Mouse (Mus musculus) CD8-positive naive resting alpha-beta T cell, adult 2 months (primary cell): ENCODE data around the gene Efcab12.

Source experiments
- DNase-seq, 2 experiments: peaks; one replicate each; pipeline ENCODE4 v3.0.0; 2022; ENCODE audit warnings: low read depth in 2 of 2, low spot score in 2 of 2

Gene Efcab12

GRCm38 (mm10) chr6:115846640-115847411 lies 8.6 kb upstream of the Efcab12 start:
- DNase-seq: peak; percentile 51 to 72

- DNase-seq: no peak
These were observed 6.8 kb upstream of the Efcab12 start for GRCm38 (mm10) chr6:115845006-115845405.

- no peak for DNase-seq
These were observed 533 bp upstream of the Efcab12 start for GRCm38 (mm10) chr6:115838745-115839144.

GRCm38 (mm10) chr6:115833861-115834260 lies 4.4 kb downstream of the Efcab12 start:
- no peak for DNase-seq

- DNase-seq: no peak
These were observed 5.9 kb downstream of the Efcab12 start for GRCm38 (mm10) chr6:115832152-115832850.

GRCm38 (mm10) chr6:115830779-115831601 lies 7.2 kb downstream of the Efcab12 start:
- DNase-seq: no peak

- DNase-seq: peak; percentile 56 to 69
These were observed 14.3 kb downstream of the Efcab12 start for GRCm38 (mm10) chr6:115823850-115824464.

- no peak for DNase-seq
These were observed 16.8 kb downstream of the Efcab12 start for GRCm38 (mm10) chr6:115821216-115821993.

- no peak for DNase-seq
These were observed 20.1 kb downstream of the Efcab12 start for GRCm38 (mm10) chr6:115818129-115818528.

GRCm38 (mm10) chr6:115815041-115815440 lies 23.2 kb downstream of the Efcab12 start:
- DNase-seq: no peak

GRCm38 (mm10) chr6:115814104-115814503 lies 24.1 kb downstream of the Efcab12 start:
- DNase-seq: no peak

GRCm38 (mm10) chr6:115811606-115812005 lies 26.6 kb downstream of the Efcab12 start:
- no peak for DNase-seq

GRCm38 (mm10) chr6:115808488-115809231 lies 29.6 kb downstream of the Efcab12 start, which contains the start of gene Rpl32:
Rpl32 (minus strand) TSS chr6:115808747.
- peak; percentile 86 to 87 for DNase-seq

GRCm38 (mm10) chr6:115808196-115808487 lies 30.1 kb downstream of the Efcab12 start:
- no peak for DNase-seq

GRCm38 (mm10) chr6:115807464-115808195 lies 30.6 kb downstream of the Efcab12 start:
- no peak for DNase-seq

- no peak for DNase-seq
These were observed 33.6 kb downstream of the Efcab12 start for GRCm38 (mm10) chr6:115804432-115805192.

- DNase-seq: peak; percentile 34 to 56
These were observed 34.5 kb downstream of the Efcab12 start for GRCm38 (mm10) chr6:115803541-115804382.
